Mouse (Mus musculus) MEL (cell line): ENCODE results near the gene Krt18. TPM values are rescaled to one million over a fixed set of nuclear protein-coding genes. Genes with fewer than 3 reads are reported as not detected.

Experiments used
- DNase-seq: peaks from one replicate; pipeline ENCODE4 v3.0.0; 2011; ENCODE audit warnings: low read depth, low spot score
- H3K27ac ChIP-seq: 2 replicates; pipeline ENCODE4 v1.5.1; 2012; ENCODE audit warnings: low read depth, mild to moderate bottlenecking, control low read depth, low read length, moderate library complexity; ENCODE audit not compliant: control insufficient read depth
- H3K27me3 ChIP-seq, 2 experiments: fragments of 150-350 bp in 1 of 2; sonication (generic) in 1 of 2; 2 replicates each; pipeline ENCODE4 v1.6.1; 2012; ENCODE audit warnings: low read length in 2 of 2, mild to moderate bottlenecking in 2 of 2, improper control_type of control experiment in 1 of 2, moderate library complexity in 1 of 2; ENCODE audit not compliant: insufficient read depth in 2 of 2, control insufficient read depth in 1 of 2
- H3K36me3 ChIP-seq, 2 experiments: 2 replicates each; pipeline ENCODE4 v1.6.1; 2012 to 2014; ENCODE audit warnings: low read length in 2 of 2, improper control_type of control experiment in 1 of 2, inconsistent platforms in 1 of 2, mild to moderate bottlenecking in 1 of 2; ENCODE audit not compliant: insufficient read depth in 2 of 2, control insufficient read depth in 1 of 2
- H3K4me1 ChIP-seq, 2 experiments: fragments of 150-350 bp in 1 of 2; sonication (generic) in 1 of 2; 2 replicates each; pipeline ENCODE4 v1.6.1; 2012; ENCODE audit warnings: low read length in 2 of 2, improper control_type of control experiment in 1 of 2, mild to moderate bottlenecking in 1 of 2; ENCODE audit not compliant: insufficient read depth in 2 of 2, control insufficient read depth in 1 of 2
- H3K4me3 ChIP-seq, 2 experiments: fragments of 150-350 bp in 1 of 2; sonication (generic) in 1 of 2; 2 replicates each; pipeline ENCODE4 v1.5.1; 2012; ENCODE audit warnings: low read depth in 2 of 2, low read length in 2 of 2, mild to moderate bottlenecking in 2 of 2, moderate library complexity in 2 of 2, control low read depth in 1 of 2, improper control_type of control experiment in 1 of 2; ENCODE audit not compliant: control insufficient read depth in 1 of 2, insufficient read depth in 1 of 2
- H3K79me2 ChIP-seq: 2 replicates; pipeline ENCODE4 v1.6.1; 2012; ENCODE audit warnings: mild to moderate bottlenecking, low read length, moderate library complexity; ENCODE audit not compliant: control insufficient read depth, poor library complexity, insufficient read depth
- H3K9ac ChIP-seq: 2 replicates; pipeline ENCODE4 v1.6.1; 2012; ENCODE audit warnings: low read depth, mild to moderate bottlenecking, control low read depth, low read length, moderate library complexity; ENCODE audit not compliant: control insufficient read depth, poor library complexity, severe bottlenecking
- H3K9me3 ChIP-seq: fragments of 150-350 bp; sonication (generic); replicated peaks from 2 replicates; pipeline ENCODE4 v1.6.1; 2012; ENCODE audit warnings: mild to moderate bottlenecking, low read length, improper control_type of control experiment, moderate library complexity; ENCODE audit not compliant: insufficient read depth
- CHD1 ChIP-seq: IDR thresholded peaks from 2 replicates; pipeline ENCODE4 v1.6.1; 2012; ENCODE audit warnings: low read depth, mild to moderate bottlenecking, inconsistent platforms, low read length, improper control_type of control experiment
- ELF1 ChIP-seq: IDR thresholded peaks from 2 replicates; pipeline ENCODE4 v1.6.1; 2014; ENCODE audit warnings: low read depth, mild to moderate bottlenecking, inconsistent platforms, low read length, improper control_type of control experiment, moderate library complexity
- EP300 ChIP-seq, 2 experiments: IDR thresholded peaks; 2 replicates each; pipeline ENCODE4 v1.6.1; 2011; ENCODE audit warnings: improper control_type of control experiment in 2 of 2, low read length in 2 of 2, low read depth in 1 of 2, mild to moderate bottlenecking in 1 of 2
- GABPA ChIP-seq: IDR thresholded peaks from 2 replicates; pipeline ENCODE4 v1.6.1; 2012; ENCODE audit warnings: low read depth, mild to moderate bottlenecking, inconsistent platforms, low read length, improper control_type of control experiment, moderate library complexity
- GATA1 ChIP-seq: IDR thresholded peaks from 2 replicates; pipeline ENCODE4 v1.6.1; 2011; ENCODE audit warnings: low read depth, low read length, improper control_type of control experiment
- HCFC1 ChIP-seq: IDR thresholded peaks from 2 replicates; pipeline ENCODE4 v1.6.1; 2012; ENCODE audit warnings: low read depth, mild to moderate bottlenecking, inconsistent platforms, low read length, improper control_type of control experiment, moderate library complexity
- JUND ChIP-seq: IDR thresholded peaks from 2 replicates; pipeline ENCODE4 v1.6.1; 2011; ENCODE audit warnings: low read depth, mild to moderate bottlenecking, improper control_type of control experiment, low read length
- KAT2A ChIP-seq: conservative IDR thresholded peaks from 2 replicates; pipeline ENCODE4 v1.6.1; 2012; ENCODE audit warnings: low read depth, low read length, improper control_type of control experiment, inconsistent platforms
- MYB ChIP-seq: IDR thresholded peaks from 2 replicates; pipeline ENCODE4 v1.6.1; 2011; ENCODE audit warnings: mild to moderate bottlenecking, low read depth, low read length, improper control_type of control experiment
- POLR2A ChIP-seq, 2 experiments: IDR thresholded peaks; 2 replicates each; pipeline ENCODE4 v1.6.1; 2011 to 2012; ENCODE audit warnings: low read length in 2 of 2, mild to moderate bottlenecking in 2 of 2, control low read depth in 1 of 2, improper control_type of control experiment in 1 of 2, low read depth in 1 of 2, moderate library complexity in 1 of 2; ENCODE audit not compliant: control insufficient read depth in 1 of 2, insufficient read depth in 1 of 2, poor library complexity in 1 of 2
- POLR2AphosphoS2 ChIP-seq: IDR thresholded peaks from 2 replicates; pipeline ENCODE4 v1.6.1; 2011; ENCODE audit warnings: low read length, improper control_type of control experiment
- SMC3 ChIP-seq: IDR thresholded peaks from 2 replicates; pipeline ENCODE4 v1.6.1; 2011; ENCODE audit warnings: low read depth, low read length, improper control_type of control experiment
- TBP ChIP-seq: IDR thresholded peaks from 2 replicates; pipeline ENCODE4 v1.8.0; 2011; ENCODE audit warnings: low read depth, low read length, improper control_type of control experiment
- TCF12 ChIP-seq: IDR thresholded peaks from 2 replicates; pipeline ENCODE4 v1.6.1; 2014; ENCODE audit warnings: low read depth, mild to moderate bottlenecking, inconsistent platforms, low read length, improper control_type of control experiment, moderate library complexity
- UBTF ChIP-seq: IDR thresholded peaks from 2 replicates; pipeline ENCODE4 v1.6.1; 2012; ENCODE audit warnings: low read depth, mild to moderate bottlenecking, inconsistent platforms, low read length, improper control_type of control experiment, moderate library complexity, borderline replicate concordance; ENCODE audit not compliant: insufficient read depth
- USF1 ChIP-seq: IDR thresholded peaks from 2 replicates; pipeline ENCODE4 v1.6.1; 2014; ENCODE audit warnings: low read depth, mild to moderate bottlenecking, inconsistent platforms, low read length, improper control_type of control experiment, moderate library complexity
- polyA plus RNA-seq, 2 experiments: library from polyadenylated mRNA; stranded (reverse) in 1 of 2; unstranded in 1 of 2; fragments of >175 nt in 1 of 2; fragments of >200 nt in 1 of 2; gene quantifications; 2 replicates each; pipeline versions ENCODE4 v1.2.1 to v1.2.4; 2012; ENCODE audit warnings: low replicate concordance in 2 of 2, low read depth in 1 of 2; ENCODE audit not compliant: insufficient read length in 2 of 2, insufficient read depth in 1 of 2, missing spikeins in 1 of 2
- total RNA-seq: library from RNA; depleted of rRNA; stranded (reverse); fragments of 300-350 nt; gene quantifications from 2 replicates; pipeline ENCODE4 v1.2.3, GENCODE M21; 2012

The Krt18 gene
- total and polyA plus RNA-seq, 3 experiments = 0.08 TPM; not detected in 2

- Histone ChIP-seq H3K27me3 (peaks cover 0 to 1% of the 10 kb centered on the region in 2 experiments; a peak in 1 of 4 replicates), H3K9me3 (no peaks in the 10 kb centered on the region), H3K9ac (no peak overlapping the region)
- DNase-seq = no peak
- TF ChIP-seq MYB (no peak), CHD1 (no peak), TBP (no peak), USF1 (no peak)
- TF ChIP-seq, all 39 proteins: peak for 0
- H3K27ac ChIP-seq = no peak overlapping the region
- no peak overlapping the region for H3K4me3 ChIP-seq
- H3K79me2 ChIP-seq = no peaks in the 10 kb centered on the region
- H3K4me1 ChIP-seq = peaks cover 0 to 12% of the 10 kb centered on the region in 2 experiments; a peak in 3 of 4 replicates
- H3K36me3 ChIP-seq = peaks cover 0 to 7% of the 10 kb centered on the region in 2 experiments; a peak in 2 of 4 replicates
Measured at GRCm38 (mm10) chr15:102002646-102003488, 25.1 kb upstream of the Krt18 start.

- Histone ChIP-seq H3K79me2 (no peaks in the 10 kb centered on the region), H3K27me3 (peaks cover 0 to 1% of the 10 kb centered on the region in 2 experiments; a peak in 1 of 4 replicates), H3K27ac (no peak overlapping the region), H3K4me1 (peaks cover 0 to 9% of the 10 kb centered on the region in 2 experiments; a peak in 3 of 4 replicates), H3K4me3 (no peak overlapping the region), H3K9ac (no peak overlapping the region), H3K9me3 (no peaks in the 10 kb centered on the region), H3K36me3 (peaks cover 0 to 7% of the 10 kb centered on the region in 2 experiments; a peak in 2 of 4 replicates)
- TF ChIP-seq KAT2A (no peak), EP300 (IDR thresholded peaks at IDR 0.05; ENCODE audit: low read depth in 1 of 2, low read length in 2 of 2) (no peak), ELF1 (no peak), JUND (no peak), TCF12 (no peak), HCFC1 (no peak), POLR2A (IDR thresholded peaks at IDR 0.05; ENCODE audit: control insufficient read depth in 1 of 2, insufficient read depth in 1 of 2, low read depth in 1 of 2, low read length in 2 of 2, poor library complexity in 1 of 2) (no peak), GATA1 (no peak), UBTF (no peak), GABPA (no peak), POLR2AphosphoS2 (no peak), SMC3 (no peak), CHD1 (no peak)
- DNase-seq = no peak
Measured at GRCm38 (mm10) chr15:102003516-102003915, 24.5 kb upstream of the Krt18 start.
